Mouse (Mus musculus): ENCODE data around the gene Cdhr1.

DNA sequence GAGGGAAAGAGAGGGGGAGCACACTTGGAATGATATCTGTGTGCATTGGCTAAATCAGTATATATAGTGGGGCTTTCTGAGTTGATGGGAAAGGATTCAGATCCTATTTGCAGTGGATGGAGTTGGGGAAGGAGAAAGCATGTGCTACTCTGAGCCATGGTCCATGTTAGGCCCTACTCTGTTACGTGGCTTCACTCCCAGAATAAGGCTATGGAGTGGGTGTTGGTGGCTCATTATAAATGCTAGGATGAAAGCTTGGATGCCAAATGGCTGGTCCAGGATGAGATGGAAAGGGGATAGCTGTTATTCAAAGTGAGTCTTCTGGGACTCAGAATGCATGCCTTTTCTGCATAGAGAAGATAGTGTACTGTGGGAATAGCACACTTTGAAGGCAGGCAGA is 17.4 kb downstream of the Cdhr1 start:
- no peak for TF ChIP-seq GATA1 (IDR thresholded peaks at IDR 0.05; ENCODE audit: low read length)
- TF ChIP-seq TAL1 (IDR thresholded peaks at IDR 0.05; ENCODE audit: low read length) = no peak
